Mouse (Mus musculus): Measurements from ENCODE around the gene Nr2e3. TPM values are rescaled to one million over a fixed set of nuclear protein-coding genes. Genes with fewer than 3 reads are reported as not detected.
"Not testable (repeated sequence)": the region's sequence is repeated elsewhere in the genome, so short reads cannot be mapped to it uniquely, and the experiment has no call there.

The Nr2e3 gene
- total RNA-seq, 2 experiments from 2014 or later, result not detected

DNA sequence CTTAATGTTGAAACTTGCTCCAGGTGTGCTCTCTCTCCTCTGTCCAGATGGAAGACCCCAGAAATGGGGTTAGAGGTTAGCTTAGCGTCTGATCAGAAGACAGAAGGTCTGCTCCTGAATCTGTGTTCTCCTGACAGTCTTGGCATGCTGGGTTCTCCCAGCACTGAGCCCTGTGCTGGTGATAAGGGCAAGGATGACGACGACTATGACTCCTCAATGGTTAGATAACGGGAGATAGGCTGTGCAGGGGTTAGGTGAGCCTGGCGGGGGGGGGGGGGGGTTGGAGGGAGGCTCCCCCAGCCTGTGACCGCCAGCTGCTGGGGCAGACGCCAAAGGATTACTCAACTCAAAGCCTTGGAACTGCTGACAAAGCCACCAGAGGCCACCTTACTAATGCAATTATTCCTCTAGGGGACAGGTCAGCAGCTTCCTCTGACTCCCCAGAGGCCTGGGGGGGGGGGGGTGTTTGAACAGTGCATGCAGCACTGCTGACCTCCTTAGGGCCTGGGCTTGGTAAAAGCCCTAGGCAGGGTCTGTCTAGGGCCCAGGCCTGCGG is 7.9 kb downstream of the Nr2e3 start:
- intact Hi-C loops (cut with DNase I), result no loop called here
- no peak for DNase-seq (ENCODE audit: low spot score)

GRCm38 (mm10) chr9:59951943-59952342 is 8.5 kb downstream of the Nr2e3 start:
- intact Hi-C loops (cut with DNase I), result no loop called here
- DNase-seq (ENCODE audit: low spot score), result no peak

DNA sequence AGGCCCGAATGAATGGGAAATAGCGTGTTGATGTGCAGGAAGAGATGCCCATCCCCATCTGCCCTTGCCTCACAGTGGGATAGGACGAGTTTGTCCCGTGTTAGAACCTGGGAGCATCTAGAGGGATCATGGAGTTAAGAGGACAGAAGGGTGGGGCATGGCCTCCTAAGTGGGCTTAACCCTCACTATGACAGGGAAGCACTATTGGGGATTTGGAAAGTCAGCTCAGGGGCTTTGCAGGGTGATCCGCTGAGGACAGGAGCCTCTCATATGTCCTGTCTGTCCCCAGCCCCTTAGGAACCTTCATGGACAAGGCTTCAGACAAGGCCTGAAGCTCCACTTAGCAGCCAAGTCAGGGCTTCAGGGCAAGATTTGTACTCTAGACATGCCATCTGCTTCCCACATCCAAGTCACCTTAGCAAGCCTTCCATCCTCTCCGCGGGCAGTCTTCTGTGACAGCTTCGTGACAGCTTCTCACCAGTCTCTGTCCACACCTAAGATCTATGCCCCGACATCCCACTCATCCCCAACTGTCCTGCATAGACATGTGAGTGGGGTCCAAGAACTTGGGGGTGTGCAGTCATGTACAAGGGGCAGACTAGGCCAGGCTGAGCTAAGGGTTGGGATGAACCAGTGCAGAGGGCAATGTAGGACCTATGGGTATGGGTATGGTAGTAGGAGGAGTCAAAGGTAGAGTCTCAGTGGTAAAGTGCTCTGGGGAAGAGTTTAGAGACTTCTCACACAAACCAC is 9.3 kb downstream of the Nr2e3 start:
- intact Hi-C loops (cut with DNase I), result no loop called here
- DNase-seq (ENCODE audit: low spot score), result no peak

- DNase-seq (ENCODE audit: low spot score), result no peak
- intact Hi-C loops (cut with DNase I), result no loop called here
Observed at GRCm38 (mm10) chr9:59949981-59950380, 10.5 kb downstream of the Nr2e3 start.

GRCm38 (mm10) chr9:59949511-59949910 is 10.9 kb downstream of the Nr2e3 start:
- no peak for DNase-seq (ENCODE audit: low spot score)
- intact Hi-C loops (cut with DNase I), result no loop called here

- DNase-seq (ENCODE audit: low spot score), result no peak
- intact Hi-C loops (cut with DNase I), result no loop called here
Observed at GRCm38 (mm10) chr9:59948691-59949250, 11.7 kb downstream of the Nr2e3 start.

DNA sequence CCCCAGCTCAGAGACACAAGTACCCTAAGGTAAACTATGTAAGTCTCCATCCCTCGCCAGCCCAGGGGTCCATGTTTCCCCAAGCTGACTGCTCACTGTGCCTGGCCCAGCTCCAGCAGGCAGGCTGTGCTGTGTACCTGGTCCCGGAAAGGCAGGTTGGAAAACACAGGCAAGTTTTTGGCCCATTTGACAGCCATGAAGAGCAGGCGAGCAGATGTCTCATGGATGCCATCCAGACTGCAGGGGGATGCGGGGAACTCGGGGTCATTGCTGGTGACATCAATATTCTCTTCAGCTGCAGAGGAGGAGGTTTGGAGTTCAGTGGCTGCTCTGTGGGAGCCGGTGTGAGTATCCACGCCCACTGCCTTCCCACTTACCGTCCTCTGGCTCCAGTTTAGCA is 12.2 kb downstream of the Nr2e3 start:
- DNase-seq (ENCODE audit: low spot score), result no peak
- intact Hi-C loops (cut with DNase I), result no loop called here

GRCm38 (mm10) chr9:59947271-59947670 is 13.2 kb downstream of the Nr2e3 start:
- intact Hi-C loops (cut with DNase I), result no loop called here
- DNase-seq (ENCODE audit: low spot score), result no peak

- no peak for DNase-seq (ENCODE audit: low spot score)
- intact Hi-C loops (cut with DNase I), result no loop called here
Observed at GRCm38 (mm10) chr9:59945241-59945640, 15.2 kb downstream of the Nr2e3 start.

DNA sequence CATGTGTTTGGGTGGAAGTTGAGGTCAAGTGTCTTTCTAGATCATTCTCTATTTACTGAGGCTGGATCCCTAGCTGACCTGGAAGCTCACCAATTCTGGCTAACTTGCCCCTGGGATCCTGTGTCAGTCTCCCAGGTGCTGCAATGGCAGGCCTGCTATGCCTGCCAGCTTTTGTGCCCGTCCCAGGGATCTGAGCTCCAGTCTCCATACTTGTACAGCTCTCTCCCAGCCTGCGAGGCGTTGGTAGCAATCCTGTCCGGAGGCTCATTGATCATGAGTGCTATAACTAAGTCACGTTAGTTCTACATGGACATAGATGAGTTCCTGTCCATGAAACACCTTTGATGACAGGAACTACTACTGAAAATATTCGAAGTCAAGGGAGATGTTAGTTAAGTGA is 16.6 kb downstream of the Nr2e3 start:
- no peak for DNase-seq (ENCODE audit: low spot score)
- intact Hi-C loops (cut with DNase I), result no loop called here

GRCm38 (mm10) chr9:59942501-59943085 is 17.9 kb downstream of the Nr2e3 start:
- intact Hi-C loops (cut with DNase I), result no loop called here
- no peak for DNase-seq (ENCODE audit: low spot score)

DNA sequence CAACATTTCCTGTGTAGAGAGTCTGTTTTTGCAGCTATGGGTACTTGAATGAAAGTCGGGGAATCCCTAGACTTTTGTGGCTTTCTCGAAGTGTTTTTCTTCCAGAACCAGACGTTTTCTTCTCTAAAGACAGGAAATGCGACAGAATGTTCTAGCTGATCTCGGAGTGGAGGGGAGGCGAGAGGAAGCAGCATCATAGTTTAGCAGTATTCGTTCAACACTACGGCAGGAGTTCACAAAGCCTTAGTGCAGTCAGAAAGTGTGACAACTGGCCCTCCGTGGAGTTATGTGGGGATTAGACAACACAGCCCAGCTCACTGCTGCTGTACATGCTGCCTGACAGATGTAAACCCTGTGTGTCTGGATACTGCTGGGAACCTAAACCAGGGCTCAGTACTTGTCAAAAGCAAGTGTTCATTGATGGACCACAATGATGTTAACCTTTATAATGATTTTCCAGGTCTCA is 18.5 kb downstream of the Nr2e3 start:
- DNase-seq (ENCODE audit: low spot score), result no peak
- intact Hi-C loops (cut with DNase I), result no loop called here

DNA sequence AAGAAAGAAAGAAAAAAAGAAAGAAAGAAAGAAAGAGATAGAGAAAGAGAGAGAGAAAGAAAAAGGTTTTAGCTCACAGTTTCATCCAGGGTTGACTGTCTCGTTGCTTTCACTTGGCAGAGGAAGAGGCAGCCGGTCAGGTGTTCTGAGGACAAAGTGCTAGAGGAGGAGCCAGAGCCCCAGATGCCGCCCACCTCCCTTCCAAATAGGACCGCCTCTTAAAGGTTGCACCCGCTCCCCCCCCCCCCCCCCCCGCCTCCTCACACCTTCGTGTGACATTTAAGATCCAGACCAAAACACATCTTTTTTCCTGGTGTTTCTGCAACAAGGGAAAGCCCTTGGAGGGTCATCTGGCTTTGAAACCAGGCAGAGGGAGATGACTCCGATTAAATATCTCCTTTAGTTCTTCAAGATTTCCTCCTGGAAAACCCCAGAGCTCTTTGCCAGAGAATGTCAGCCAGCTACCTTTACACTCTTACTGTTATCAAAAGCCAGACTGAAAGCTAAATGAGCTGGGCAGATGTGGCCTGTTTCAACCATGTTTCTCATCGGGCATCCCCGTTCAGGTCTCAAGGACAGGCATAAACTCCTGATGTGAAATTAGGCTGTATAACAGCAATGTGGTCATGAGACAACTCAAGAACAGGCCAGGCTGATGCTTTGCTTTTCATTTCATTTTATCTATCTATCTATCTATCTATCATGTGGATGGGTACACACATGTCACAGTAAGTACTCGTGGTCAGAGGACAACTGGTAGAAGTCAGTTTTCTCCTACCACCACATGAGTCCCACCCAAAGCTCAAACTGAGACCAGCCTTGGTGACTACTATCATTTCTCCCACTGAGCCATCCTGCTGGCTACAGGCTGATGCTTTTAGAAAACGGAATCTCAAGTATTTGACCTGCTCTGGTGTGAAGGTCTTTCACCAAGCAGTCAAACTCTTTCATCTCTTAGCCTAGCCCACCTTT is 19.3 kb downstream of the Nr2e3 start:
- intact Hi-C loops (cut with DNase I), result no loop called here
- DNase-seq (ENCODE audit: low spot score), result no peak

- intact Hi-C loops (cut with DNase I), result no loop called here
- no peak for DNase-seq (ENCODE audit: low spot score)
Observed at GRCm38 (mm10) chr9:59939691-59940090, 20.8 kb downstream of the Nr2e3 start.

DNA sequence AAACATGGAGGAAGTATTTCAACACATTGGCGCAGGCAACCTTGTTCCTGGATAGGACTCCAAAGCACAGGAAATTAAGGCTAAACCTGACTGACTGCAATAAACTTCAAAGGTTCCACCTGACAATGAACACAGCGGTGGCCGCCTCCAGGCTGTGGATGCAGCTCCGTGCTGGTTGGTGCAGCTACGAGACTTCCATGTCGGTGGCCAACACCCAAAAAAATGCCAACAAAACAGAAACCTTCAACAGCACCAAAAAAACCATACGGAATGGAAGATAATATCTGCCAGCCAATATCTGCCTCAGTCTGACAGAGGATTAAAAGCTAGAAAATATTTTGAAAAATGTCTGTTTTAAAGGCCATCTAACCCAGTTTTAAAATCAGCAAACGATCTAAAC is 21.9 kb downstream of the Nr2e3 start:
- no peak for DNase-seq (ENCODE audit: low spot score)
- intact Hi-C loops (cut with DNase I), result no loop called here

- DNase-seq (ENCODE audit: low spot score); intact Hi-C loops (cut with DNase I): not testable (repeated sequence)
Observed at GRCm38 (mm10) chr9:59935866-59936265, 24.6 kb downstream of the Nr2e3 start.

GRCm38 (mm10) chr9:59930248-59930647 is 30.2 kb downstream of the Nr2e3 start:
- intact Hi-C loops (cut with DNase I), result no loop called here
- no peak for DNase-seq (ENCODE audit: low spot score)

GRCm38 (mm10) chr9:59914761-59915160 is 45.7 kb downstream of the Nr2e3 start:
- intact Hi-C loops (cut with DNase I), result no loop called here
- DNase-seq (ENCODE audit: low spot score), result no peak

DNA sequence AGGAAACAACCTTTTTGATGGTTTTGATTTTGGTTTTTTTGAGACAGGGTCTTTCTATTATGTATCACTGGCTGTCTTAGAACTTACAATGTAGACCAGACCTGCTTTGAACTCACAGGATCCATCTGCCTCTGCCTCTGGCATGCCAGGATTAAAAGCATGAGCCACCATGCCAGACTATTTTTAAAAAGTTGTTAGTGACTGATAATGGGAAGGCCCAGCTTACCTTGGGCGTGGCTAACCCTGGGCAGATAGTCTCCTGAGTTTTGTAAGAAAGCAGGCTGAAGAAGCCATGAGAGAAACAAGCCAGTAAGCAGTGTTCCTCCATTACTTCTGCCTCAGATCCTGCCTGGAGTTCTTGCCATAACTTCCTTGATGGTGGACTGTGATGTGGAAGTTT is 57.1 kb downstream of the Nr2e3 start:
- no peak for DNase-seq (ENCODE audit: low spot score)
- intact Hi-C loops (cut with DNase I), result no loop called here

All from heart, postnatal 25 days (tissue).